Mouse (Mus musculus): ENCODE measurements around the gene Krtap1-5.

The Krtap1-5 gene

GRCm38 (mm10) chr11:99539721-99540120 is 41.1 kb downstream of the Krtap1-5 start:
- DNase-seq = peak; percentile 56

All from kidney, postnatal 25 days (tissue).